Mouse (Mus musculus) granulocyte monocyte progenitor cell, adult 5-6 weeks (primary cell): ENCODE results near the gene Trim7. TPM values are rescaled to one million over a fixed set of nuclear protein-coding genes. Genes with fewer than 3 reads are reported as not detected.
"Not testable (repeated sequence)": the region's sequence is repeated elsewhere in the genome, so short reads cannot be mapped to it uniquely, and the experiment has no call there.

Source experiments
- ATAC-seq: replicated peaks from 2 replicates; pipeline ENCODE4 v1.8.0; 2016; ENCODE audit warnings: mild to moderate bottlenecking, moderate TSS enrichment, inconsistent platforms; ENCODE audit not compliant: poor library complexity, severe bottlenecking
- total RNA-seq, 2 experiments: library from RNA; stranded (forward) in 1 of 2; stranded (reverse) in 1 of 2; fragments of 200-712, 200-1000 nt in 1 of 2; fragments of >200 nt in 1 of 2; fragmentation: Nextera tagmentation in 1 of 2; gene quantifications; 2 replicates each; pipeline ENCODE4 v1.2.3; 2014 to 2017

Trim7 gene
- total RNA-seq, 2 experiments from 2014 or later: 0.41 TPM; not detected in 1

- ATAC-seq: no peak
Observed at GRCm38 (mm10) chr11:48801831-48802772, 23.8 kb upstream of the Trim7 start.

GRCm38 (mm10) chr11:48803988-48804387 lies 22.0 kb upstream of the Trim7 start:
- ATAC-seq: no peak

GRCm38 (mm10) chr11:48804922-48805321 lies 21.0 kb upstream of the Trim7 start:
- no peak for ATAC-seq

- ATAC-seq: no peak
Observed at GRCm38 (mm10) chr11:48806856-48807562, 18.9 kb upstream of the Trim7 start.

- no peak for ATAC-seq
Observed at GRCm38 (mm10) chr11:48807563-48808303, 18.2 kb upstream of the Trim7 start.

- no peak for ATAC-seq
Observed at GRCm38 (mm10) chr11:48808304-48808646, 17.7 kb upstream of the Trim7 start.

GRCm38 (mm10) chr11:48808737-48809433 lies 17.1 kb upstream of the Trim7 start:
- ATAC-seq: peak; percentile 60

GRCm38 (mm10) chr11:48809434-48809830 lies 16.5 kb upstream of the Trim7 start:
- no peak for ATAC-seq

- no peak for ATAC-seq
Observed at GRCm38 (mm10) chr11:48810142-48810541, 15.8 kb upstream of the Trim7 start.

- ATAC-seq: no peak
Observed at GRCm38 (mm10) chr11:48813782-48814181, 12.2 kb upstream of the Trim7 start.

- no peak for ATAC-seq
Observed at GRCm38 (mm10) chr11:48815851-48816250, 10.1 kb upstream of the Trim7 start.

- ATAC-seq: peak; percentile 47
Observed at GRCm38 (mm10) chr11:48816281-48816781, 9.6 kb upstream of the Trim7 start.

- peak; percentile 74 for ATAC-seq
Observed at GRCm38 (mm10) chr11:48816800-48817665, 8.9 kb upstream of the Trim7 start, which contains the start of gene Trim41. TSS of gene Trim41 (minus strand) at chr11:48817353.

GRCm38 (mm10) chr11:48817794-48818193 lies 8.1 kb upstream of the Trim7 start:
- no peak for ATAC-seq

- ATAC-seq: peak; percentile 15
Observed at GRCm38 (mm10) chr11:48818346-48818745, 7.6 kb upstream of the Trim7 start.

- no peak for ATAC-seq
Observed at GRCm38 (mm10) chr11:48819614-48820307, 6.2 kb upstream of the Trim7 start.

- ATAC-seq: no peak
Observed at GRCm38 (mm10) chr11:48820308-48820674, 5.6 kb upstream of the Trim7 start.

GRCm38 (mm10) chr11:48821299-48821698 lies 4.6 kb upstream of the Trim7 start:
- ATAC-seq: not testable (repeated sequence)
